ENCODE assay signal across 7 mouse cellular contexts in the genomic region with DNA sequence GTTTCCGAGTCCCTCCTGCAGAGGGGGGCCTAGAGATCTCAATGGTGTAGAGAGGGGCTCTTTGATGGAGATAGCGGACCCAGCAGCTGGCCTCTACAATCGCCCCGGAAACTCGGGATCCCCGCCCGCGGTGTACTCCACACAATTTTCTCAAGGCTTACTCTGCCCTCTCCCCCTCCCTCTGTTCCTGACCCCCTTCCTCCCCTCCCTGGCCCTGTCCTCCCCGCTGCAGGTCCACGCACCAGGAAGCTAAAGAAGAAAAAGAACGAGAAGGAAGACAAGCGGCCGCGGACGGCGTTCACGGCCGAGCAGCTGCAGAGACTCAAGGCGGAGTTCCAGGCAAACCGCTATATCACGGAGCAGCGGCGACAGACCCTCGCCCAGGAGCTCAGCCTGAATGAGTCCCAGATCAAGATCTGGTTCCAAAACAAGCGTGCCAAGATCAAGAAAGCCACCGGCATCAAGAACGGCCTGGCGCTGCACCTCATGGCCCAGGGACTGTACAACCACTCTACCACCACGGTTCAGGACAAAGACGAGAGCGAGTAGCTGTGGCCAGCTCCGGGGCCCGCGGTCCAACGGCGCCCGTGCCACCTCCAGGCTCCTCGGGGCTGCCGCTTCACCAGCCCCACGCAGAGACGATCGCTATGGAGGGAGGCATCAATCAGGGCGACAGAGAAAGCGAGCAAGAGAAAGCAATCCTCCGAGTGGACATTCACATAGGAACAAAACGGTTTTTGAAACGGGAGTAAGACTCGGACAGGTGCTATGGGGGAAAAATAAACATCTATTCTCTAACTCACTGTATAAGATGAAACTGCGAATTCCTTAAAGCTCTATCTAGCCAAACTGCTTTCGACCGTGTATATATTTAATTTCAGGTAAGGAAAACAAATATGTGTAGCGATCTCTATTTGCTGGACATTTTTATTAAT. TPM values are rescaled to one million over a fixed set of nuclear protein-coding genes. Genes with fewer than 3 reads are reported as not detected.
DNase-seq lines count a peak whose midpoint lies in the region; ATAC-seq and TF ChIP-seq lines count a peak whose summit lies in the region.

No protein-coding gene starts in this region.

- no peak for TF ChIP-seq CTCF in lung, adult 2 months (IDR thresholded peaks at IDR 0.05; ENCODE audit: insufficient read depth, low read length)
- no peak for TF ChIP-seq CTCF in intestine, postnatal 0 days (IDR thresholded peaks at IDR 0.05; ENCODE audit: low read depth)

- H3K9me3 ChIP-seq in forebrain, embryonic 12.5 days: no peaks in the 10 kb centered on the region
- no peaks in the 10 kb centered on the region for H3K9me3 ChIP-seq in intestine, postnatal 0 days (ENCODE audit: control insufficient read depth)
- H3K9me3 ChIP-seq in neural tube, embryonic 12.5 days: no peaks in the 10 kb centered on the region

- no peak for ATAC-seq in forebrain, embryonic 12.5 days (ENCODE audit: low FRiP score)
- ATAC-seq in intestine, postnatal 0 days: no peak
- ATAC-seq in neural tube, embryonic 12.5 days (ENCODE audit: low FRiP score, low read depth): no peak

- peaks cover 95% of the 10 kb centered on the region for H3K27me3 ChIP-seq in forebrain, embryonic 12.5 days
- H3K27me3 ChIP-seq in intestine, postnatal 0 days (replicated peaks; ENCODE audit: control insufficient read depth, insufficient read depth, low read length): peaks cover 95% of the 10 kb centered on the region
- peaks cover 92% of the 10 kb centered on the region for H3K27me3 ChIP-seq in neural tube, embryonic 12.5 days (replicated peaks)

- no peak overlapping the region for H3K27ac ChIP-seq in forebrain, embryonic 12.5 days
- no peak overlapping the region for H3K27ac ChIP-seq in intestine, postnatal 0 days (ENCODE audit: low read depth, low read length)
- 0 out of 2 replicates have a peak overlapping the region, but pooled peaks have one; percentile 20 for H3K27ac ChIP-seq in neural tube, embryonic 12.5 days

- peak overlapping the region; percentile 33 for H3K4me2 ChIP-seq in forebrain, embryonic 12.5 days
- peak overlapping the region; percentile 37 for H3K4me2 ChIP-seq in intestine, postnatal 0 days (replicated peaks; ENCODE audit: low read depth)
- H3K4me2 ChIP-seq in neural tube, embryonic 12.5 days (replicated peaks): peak overlapping the region; percentile 46

- H3K4me3 ChIP-seq in lung, adult 2 months (replicated peaks; ENCODE audit: extremely low read depth, low read depth, low read length): no peak overlapping the region
- peak overlapping the region; percentile 14; the same call in 1 of the 2 replicates for H3K4me3 ChIP-seq in forebrain, embryonic 12.5 days (replicated peaks)
- H3K4me3 ChIP-seq in intestine, postnatal 0 days (ENCODE audit: low read depth, low read length): peak overlapping the region; percentile 23; the same call in 1 of the 2 replicates
- H3K4me3 ChIP-seq in neural tube, embryonic 12.5 days: peak overlapping the region; percentile 24

- H3K9ac ChIP-seq in forebrain, embryonic 12.5 days: no peak overlapping the region
- H3K9ac ChIP-seq in intestine, postnatal 0 days (ENCODE audit: low read depth, low read length): no peak overlapping the region
- peak overlapping the region; percentile 29; the same call in 1 of the 2 replicates for H3K9ac ChIP-seq in neural tube, embryonic 12.5 days

- 4% methylated on average over 52 of the region's 52 CpGs for WGBS in lung, adult 2 months
- under 1% methylated on average over 52 of the region's 52 CpGs for WGBS in forebrain, embryonic 12.5 days
- WGBS in intestine, postnatal 0 days: 2% methylated on average over 52 of the region's 52 CpGs
- WGBS in neural tube, embryonic 12.5 days: 1% methylated on average over 52 of the region's 52 CpGs

- no peak for TF ChIP-seq POLR2A in lung, adult 2 months (IDR thresholded peaks at IDR 0.05; ENCODE audit: borderline replicate concordance, extremely low read depth, low read depth, low read length)

- no peaks in the 10 kb centered on the region for H3K4me1 ChIP-seq in lung, adult 2 months (ENCODE audit: control insufficient read depth, insufficient read depth, low read length)
- peaks cover 20% of the 10 kb centered on the region for H3K4me1 ChIP-seq in forebrain, embryonic 12.5 days
- 0 out of 2 replicates have a peak, but pooled peaks cover 3% of the 10 kb centered on the region for H3K4me1 ChIP-seq in intestine, postnatal 0 days (replicated peaks; ENCODE audit: control insufficient read depth, insufficient read depth, low read length)
- peaks cover 19% of the 10 kb centered on the region for H3K4me1 ChIP-seq in neural tube, embryonic 12.5 days

- H3K36me3 ChIP-seq in forebrain, embryonic 12.5 days (replicated peaks): no peaks in the 10 kb centered on the region
- H3K36me3 ChIP-seq in intestine, postnatal 0 days (ENCODE audit: control insufficient read depth, insufficient read depth): no peaks in the 10 kb centered on the region
- no peaks in the 10 kb centered on the region for H3K36me3 ChIP-seq in neural tube, embryonic 12.5 days

- DNase-seq in lung, postnatal 14 days: peak; percentile 3
- no peak for DNase-seq in lung, adult 2 months
- no peak for DNase-seq in frontal cortex, adult 2 months (ENCODE audit: extremely low spot score in 1 of 2, low spot score in 1 of 2)
- DNase-seq in right cerebral cortex, postnatal 10 days (ENCODE audit: low spot score in 2 of 2): no peak

RNA-seq across cellular contexts. Expression of a gene that starts 4.7 kb away (rescaled TPM):
- not detected in 2 replicates for polyA plus RNA-seq in lung, adult 2 months (2012; rRNA removed)
- 0.88 and 1.2 TPM in 2 replicates for polyA plus RNA-seq in forebrain, embryonic 12.5 days (2016; fragmentation: Nextera tagmentation; extraction: Ambion mirVana)
- not detected in 2 replicates for polyA plus RNA-seq in intestine, postnatal 0 days (2015; fragmentation: Nextera tagmentation; extraction: Ambion mirVana)
- 3.9 and 4.2 TPM in 2 replicates for polyA plus RNA-seq in neural tube, embryonic 12.5 days (2016; fragmentation: Nextera tagmentation; extraction: Ambion mirVana)
- not detected in 2 replicates for polyA plus RNA-seq in frontal cortex, adult 2 months (2012; rRNA removed)
